Mouse (Mus musculus): ENCODE measurements around the gene Mxra8. TPM values are rescaled to one million over a fixed set of nuclear protein-coding genes. Genes with fewer than 3 reads are reported as not detected.

The Mxra8 gene
- polyA plus RNA-seq, 1 experiment from 2014 or later, result 50.7 TPM

DNA sequence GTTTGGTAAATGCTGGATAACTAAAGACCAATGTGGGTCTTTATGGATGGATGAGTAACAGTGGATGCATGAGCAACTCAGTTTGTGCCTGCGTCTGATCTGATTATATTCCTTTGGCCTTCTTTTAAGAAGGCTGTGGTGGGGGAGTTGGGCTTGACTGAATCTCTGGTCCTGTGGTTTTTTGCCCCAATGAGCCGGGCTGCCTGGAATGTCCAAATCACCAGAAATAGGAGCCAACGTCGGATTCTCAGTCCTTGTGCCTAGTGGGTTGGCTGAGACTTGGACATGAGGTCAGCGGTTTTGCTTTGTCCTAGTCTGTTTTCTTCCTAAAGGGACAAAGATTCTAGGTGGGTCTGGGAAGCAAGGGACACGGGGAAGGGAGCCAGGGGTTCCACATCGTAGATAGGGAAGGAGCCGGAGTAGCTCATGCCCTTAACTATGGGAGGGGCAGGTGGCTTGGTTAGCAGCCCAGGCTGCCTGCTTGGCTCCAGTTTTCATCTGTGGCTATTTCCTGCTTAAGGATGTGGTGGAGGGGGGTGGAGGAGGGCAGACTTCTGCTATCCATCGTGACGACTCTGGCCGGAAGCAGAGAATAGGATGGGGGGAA is 2.0 kb upstream of the Mxra8 start:
- 77% methylated on average over 11 of the region's 11 CpGs for WGBS
- Histone ChIP-seq H3K4me2 (replicated peaks) (no peak overlapping the region), H3K4me1 (peaks cover 46% of the 10 kb centered on the region)

DNA sequence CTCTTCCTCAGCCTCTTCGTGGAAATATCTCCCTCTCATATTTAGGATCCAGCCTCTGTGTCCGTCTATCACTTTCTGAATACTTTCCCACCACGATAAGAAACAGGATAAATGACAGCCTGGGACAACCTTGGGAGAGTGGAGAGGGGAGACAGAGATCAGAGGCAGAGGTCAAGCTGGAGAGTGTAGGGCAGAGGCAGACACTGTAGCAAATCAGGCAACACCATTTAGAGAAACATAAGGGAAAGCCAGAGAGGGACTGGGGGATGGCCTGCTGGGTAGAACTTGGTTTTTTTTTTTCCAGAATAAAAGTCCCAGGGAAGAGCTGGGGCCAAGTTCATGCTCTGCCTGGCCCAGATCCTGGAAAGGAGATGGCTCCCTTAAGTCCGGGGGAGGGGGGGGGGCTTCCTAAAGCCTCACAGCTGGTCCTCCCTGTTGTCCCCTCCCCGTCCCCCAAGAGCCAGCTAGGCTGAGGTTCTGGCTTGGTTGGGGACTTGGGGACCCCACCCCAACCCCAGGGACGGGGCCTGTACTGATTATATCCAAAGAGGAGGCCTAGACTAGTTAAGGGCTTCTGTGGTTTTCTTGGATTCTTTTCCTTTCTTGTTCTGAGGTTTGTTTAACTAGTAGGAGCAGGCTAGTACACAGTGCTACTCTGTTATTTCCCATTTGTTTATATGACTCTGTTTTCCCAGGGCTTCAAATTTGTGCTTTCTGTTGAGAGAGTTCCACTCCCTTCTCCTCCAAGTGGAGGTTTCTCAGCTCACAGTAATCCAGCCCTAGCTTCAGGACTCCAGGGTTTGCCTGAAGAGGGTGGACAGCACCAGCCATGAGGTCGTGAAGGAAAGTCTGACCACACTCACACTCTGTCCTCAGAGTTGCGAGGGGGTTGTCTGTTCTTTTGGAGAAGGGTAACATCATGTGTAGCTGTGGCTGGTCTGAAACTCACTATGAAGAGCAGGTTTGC is 1.0 kb upstream of the Mxra8 start:
- Histone ChIP-seq H3K9ac (no peak overlapping the region), H3K4me1 (peaks cover 37% of the 10 kb centered on the region), H3K27me3 (no peaks in the 10 kb centered on the region), H3K9me3 (no peaks in the 10 kb centered on the region), H3K4me2 (replicated peaks) (peak overlapping the region; percentile 94; the same call in 1 of the 2 replicates), H3K36me3 (peaks cover 12% of the 10 kb centered on the region), H3K4me3 (no peak overlapping the region), H3K27ac (peak overlapping the region; percentile 52)
- 49% methylated on average over 8 of the region's 8 CpGs for whole genome bisulfite sequencing
- ATAC-seq (ENCODE audit: insufficient number of reproducible peaks, insufficient read depth, low FRiP score, low TSS enrichment), result no peak

More for the DNA sequence above, 2.0 kb upstream of the Mxra8 start:
- Histone ChIP-seq H3K36me3 (peaks cover 3% of the 10 kb centered on the region), H3K9me3 (no peaks in the 10 kb centered on the region), H3K9ac (no peak overlapping the region), H3K4me3 (no peak overlapping the region), H3K27me3 (no peaks in the 10 kb centered on the region), H3K27ac (no peak overlapping the region)
- no peak for ATAC-seq (ENCODE audit: insufficient number of reproducible peaks, insufficient read depth, low FRiP score, low TSS enrichment)

DNA sequence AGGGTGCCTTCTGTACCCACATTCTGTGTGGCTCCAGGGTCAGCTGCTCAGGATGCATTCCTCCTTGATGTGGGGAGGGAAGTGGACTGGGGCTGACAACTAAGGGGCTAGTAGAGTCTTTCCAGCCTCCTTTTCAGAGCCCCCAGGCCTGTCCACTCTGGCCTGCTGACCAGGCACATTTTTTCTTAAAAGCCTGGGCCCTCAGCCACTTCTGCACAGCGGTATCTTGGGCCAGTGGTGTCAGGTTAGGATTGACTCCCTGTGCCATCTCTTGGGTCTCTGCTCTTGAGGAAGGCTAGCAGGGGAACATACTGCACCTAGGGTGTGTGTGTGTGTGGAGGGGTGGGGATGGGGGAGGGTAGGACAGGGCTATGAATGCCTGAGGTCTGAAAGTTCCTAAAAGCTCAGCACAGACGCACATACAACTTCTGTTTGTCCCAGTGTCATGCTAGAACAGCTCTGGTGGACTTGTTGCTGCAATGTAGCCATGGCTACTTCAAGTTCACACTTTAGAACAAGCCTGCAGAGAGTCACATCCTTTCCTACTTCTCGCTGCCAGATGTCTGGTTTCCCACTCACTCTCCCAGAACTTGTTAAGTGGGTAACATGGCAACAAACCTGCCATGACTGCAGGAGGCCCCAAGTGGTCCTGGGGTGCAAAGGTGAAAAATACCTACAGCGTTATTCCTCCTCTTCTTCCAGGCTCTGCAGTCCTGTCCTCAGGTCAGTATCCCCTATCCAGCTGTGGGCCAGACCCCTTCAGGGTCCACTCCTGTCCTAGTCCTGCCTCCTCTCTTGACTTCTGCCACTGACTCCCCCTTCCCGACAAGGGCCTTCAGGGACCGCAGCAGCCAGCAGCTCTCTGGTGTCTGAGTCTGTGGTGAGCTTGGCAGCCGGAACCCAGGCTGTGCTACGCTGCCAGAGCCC is 859 bp downstream of the Mxra8 start:
- H3K4me1 ChIP-seq, result peaks cover 28% of the 10 kb centered on the region
- H3K27ac ChIP-seq, result peak overlapping the region; percentile 52
- H3K4me2 ChIP-seq (replicated peaks), result peak overlapping the region; percentile 94
- H3K36me3 ChIP-seq, result peaks cover 15% of the 10 kb centered on the region
- H3K27me3 ChIP-seq, result no peaks in the 10 kb centered on the region
- H3K9me3 ChIP-seq, result no peaks in the 10 kb centered on the region
- ATAC-seq (ENCODE audit: insufficient number of reproducible peaks, insufficient read depth, low FRiP score, low TSS enrichment), result no peak
- peak overlapping the region; percentile 47 for H3K4me3 ChIP-seq
- WGBS, result 7% methylated on average over 8 of the region's 8 CpGs
- H3K9ac ChIP-seq, result peak overlapping the region; percentile 61

DNA sequence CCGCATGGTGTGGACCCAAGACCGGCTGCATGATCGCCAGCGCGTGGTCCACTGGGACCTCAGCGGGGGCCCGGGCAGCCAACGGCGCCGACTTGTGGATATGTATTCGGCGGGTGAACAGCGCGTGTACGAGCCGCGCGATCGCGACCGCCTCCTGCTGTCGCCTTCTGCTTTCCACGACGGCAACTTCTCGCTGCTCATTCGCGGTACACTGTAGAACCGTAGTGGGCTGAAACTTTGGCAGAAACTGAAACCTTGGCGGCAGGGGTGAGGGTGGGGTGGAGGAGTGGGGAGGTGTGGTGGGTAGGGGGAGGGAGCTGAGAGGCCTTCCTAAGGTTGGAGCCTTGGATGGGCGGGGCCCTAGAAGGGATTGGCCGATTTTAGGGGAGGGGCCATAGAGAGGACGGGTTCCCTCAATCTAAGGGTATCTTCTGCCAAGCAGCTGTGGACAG is 1.5 kb downstream of the Mxra8 start:
- Histone ChIP-seq H3K9ac (peak overlapping the region; percentile 61), H3K9me3 (no peaks in the 10 kb centered on the region), H3K4me3 (peak overlapping the region; percentile 47), H3K27ac (no peak overlapping the region), H3K27me3 (no peaks in the 10 kb centered on the region), H3K4me1 (peaks cover 28% of the 10 kb centered on the region), H3K36me3 (peaks cover 15% of the 10 kb centered on the region), H3K4me2 (replicated peaks) (peak overlapping the region; percentile 94)
- peak; percentile 62; the same call in 1 of the 2 replicates for ATAC-seq (ENCODE audit: insufficient number of reproducible peaks, insufficient read depth, low FRiP score, low TSS enrichment)
- under 1% methylated on average over 32 of the region's 32 CpGs for WGBS

DNA sequence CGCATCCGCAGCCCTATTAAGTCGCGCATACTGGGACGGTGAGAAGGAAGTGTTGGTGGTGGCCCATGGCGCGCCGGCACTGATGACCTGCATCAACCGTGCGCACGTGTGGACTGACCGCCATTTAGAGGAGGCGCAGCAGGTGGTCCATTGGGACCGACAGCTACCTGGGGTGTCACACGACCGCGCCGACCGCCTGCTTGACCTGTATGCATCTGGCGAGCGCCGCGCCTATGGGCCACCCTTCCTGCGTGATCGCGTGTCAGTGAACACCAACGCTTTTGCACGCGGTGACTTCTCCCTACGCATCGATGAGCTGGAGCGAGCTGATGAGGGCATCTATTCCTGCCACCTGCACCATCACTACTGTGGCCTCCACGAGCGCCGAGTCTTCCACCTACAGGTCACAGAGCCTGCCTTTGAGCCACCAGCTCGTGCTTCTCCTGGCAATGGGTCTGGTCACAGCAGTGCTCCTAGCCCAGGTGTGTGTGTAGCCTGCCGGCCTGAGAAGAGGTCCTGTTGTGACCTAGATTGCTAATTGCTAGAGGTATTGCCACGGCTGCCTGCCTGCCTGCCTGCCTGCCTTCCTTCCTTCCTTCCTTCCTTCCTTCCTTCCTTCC is 2.3 kb downstream of the Mxra8 start:
- H3K27ac ChIP-seq, result no peak overlapping the region
- no peak for ATAC-seq (ENCODE audit: insufficient number of reproducible peaks, insufficient read depth, low FRiP score, low TSS enrichment)
- H3K4me3 ChIP-seq, result peak overlapping the region; percentile 47
- peaks cover 15% of the 10 kb centered on the region for H3K36me3 ChIP-seq
- H3K4me1 ChIP-seq, result peaks cover 31% of the 10 kb centered on the region
- H3K27me3 ChIP-seq, result no peaks in the 10 kb centered on the region
- H3K9me3 ChIP-seq, result no peaks in the 10 kb centered on the region
- H3K4me2 ChIP-seq (replicated peaks), result peak overlapping the region; percentile 94
- 44% methylated on average over 38 of the region's 38 CpGs for WGBS
- H3K9ac ChIP-seq, result no peak overlapping the region

DNA sequence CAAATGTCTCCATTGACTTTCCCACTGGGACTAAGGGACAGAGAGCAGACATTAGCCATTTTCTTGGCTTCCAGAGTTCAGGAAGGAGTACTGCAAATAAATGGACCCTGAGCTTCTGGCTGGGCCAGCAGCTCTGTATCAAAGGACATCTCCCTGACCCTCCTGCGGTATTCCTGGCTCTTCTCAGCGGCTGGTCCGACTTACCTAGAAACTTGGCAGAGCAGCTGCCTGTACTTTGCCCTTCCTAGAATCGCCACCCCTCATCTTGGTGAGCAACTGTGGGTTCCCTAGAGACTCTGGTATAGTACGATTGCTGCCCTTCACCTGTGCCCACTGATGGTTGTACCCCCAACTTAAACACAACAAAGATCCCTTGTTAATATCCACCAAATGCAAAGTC is 3.8 kb downstream of the Mxra8 start:
- H3K4me3 ChIP-seq, result no peak overlapping the region
- no peaks in the 10 kb centered on the region for H3K27me3 ChIP-seq
- H3K9me3 ChIP-seq, result no peaks in the 10 kb centered on the region
- H3K9ac ChIP-seq, result no peak overlapping the region
- ATAC-seq (ENCODE audit: insufficient number of reproducible peaks, insufficient read depth, low FRiP score, low TSS enrichment), result no peak
- H3K4me2 ChIP-seq (replicated peaks), result no peak overlapping the region
- H3K4me1 ChIP-seq, result peaks cover 37% of the 10 kb centered on the region
- peaks cover 15% of the 10 kb centered on the region for H3K36me3 ChIP-seq
- WGBS, result 86% methylated on average over 5 of the region's 5 CpGs
- H3K27ac ChIP-seq, result no peak overlapping the region

DNA sequence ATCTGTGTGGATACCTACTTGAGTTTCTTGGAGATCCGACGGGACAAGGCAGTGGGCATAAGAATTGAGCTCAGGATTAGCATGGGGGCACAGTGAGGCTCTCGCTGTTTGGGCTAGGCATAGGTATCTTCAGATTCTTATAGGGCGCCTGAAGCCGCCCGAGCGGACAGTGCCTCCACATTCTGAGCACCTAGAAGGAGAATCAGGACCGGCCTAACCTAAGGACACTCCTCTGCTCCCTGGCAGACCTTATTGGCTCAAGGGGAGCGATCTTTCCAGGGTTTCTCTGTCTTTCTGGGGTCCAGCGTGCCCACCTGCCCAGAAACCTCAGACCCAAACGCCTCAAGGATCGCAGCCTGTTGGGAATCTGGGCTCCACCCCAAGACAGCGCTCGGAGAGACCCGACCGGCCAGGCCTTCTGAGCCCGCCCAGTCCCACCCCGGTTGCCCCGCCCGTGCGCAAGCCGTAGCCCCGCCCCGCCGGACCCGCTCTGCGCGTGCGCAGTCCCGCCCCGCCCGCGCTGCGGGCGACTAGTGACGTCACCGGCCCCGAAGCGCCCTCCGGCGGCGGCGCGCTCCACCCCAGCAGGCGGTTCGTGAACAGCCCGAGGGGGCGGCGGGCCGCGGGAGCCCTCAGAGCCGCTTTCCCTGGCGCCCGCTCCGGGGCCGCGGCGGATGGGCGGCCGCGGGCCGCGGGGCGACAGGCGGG is 7.5 kb downstream of the Mxra8 start, which contains the start of gene Dvl1:
Gene Dvl1, plus strand, starts transcription at position 532 of the 708 bp plus-strand sequence.
- 3% methylated on average over 58 of the region's 65 CpGs for WGBS
- H3K27ac ChIP-seq, result 0 out of 2 replicates have a peak within 1 kb of the TSS, but pooled peaks have one; percentile 3
- peak; percentile 87 for ATAC-seq (ENCODE audit: insufficient number of reproducible peaks, insufficient read depth, low FRiP score, low TSS enrichment)

DNA sequence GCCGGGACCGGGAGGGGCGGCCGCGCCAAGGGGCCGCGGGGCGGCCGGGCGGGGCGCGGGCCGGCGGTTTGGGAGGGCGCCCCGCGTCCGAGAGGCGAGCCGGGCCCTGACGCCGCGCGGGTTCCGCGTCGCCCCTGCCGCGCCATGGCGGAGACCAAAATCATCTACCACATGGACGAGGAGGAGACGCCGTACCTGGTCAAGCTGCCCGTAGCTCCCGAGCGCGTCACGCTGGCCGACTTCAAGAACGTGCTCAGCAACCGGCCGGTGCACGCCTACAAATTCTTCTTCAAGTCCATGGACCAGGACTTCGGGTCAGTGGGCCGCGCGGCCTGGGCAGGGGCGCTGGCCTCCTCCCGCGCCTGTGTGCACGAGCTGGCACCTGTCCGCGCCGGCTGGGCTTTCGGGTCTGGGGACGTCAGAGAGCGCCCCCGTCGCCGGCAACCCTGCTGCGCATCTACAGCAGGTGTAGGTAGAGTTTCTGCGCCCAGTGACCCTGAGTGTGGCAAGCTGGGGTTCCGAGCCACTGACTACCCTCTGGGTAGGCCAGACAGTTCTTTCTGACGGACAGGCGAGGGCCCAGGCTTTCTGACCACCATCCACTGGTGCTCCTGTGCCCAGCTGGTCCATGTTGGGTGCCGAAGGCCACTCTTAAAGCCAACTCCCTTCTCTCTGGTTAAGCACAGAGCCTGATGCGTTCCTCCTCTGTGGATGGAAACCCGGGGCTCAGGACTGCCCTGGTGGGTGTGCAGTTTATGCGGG is 8.3 kb downstream of the Mxra8 start:
- ATAC-seq (ENCODE audit: insufficient number of reproducible peaks, insufficient read depth, low FRiP score, low TSS enrichment), result peak; percentile 45; the same call in 1 of the 2 replicates
- Histone ChIP-seq H3K4me1 (peaks cover 24% of the 10 kb centered on the region), H3K27me3 (no peaks in the 10 kb centered on the region), H3K9me3 (no peaks in the 10 kb centered on the region), H3K27ac (no peak overlapping the region), H3K4me2 (replicated peaks) (peak overlapping the region; percentile 92), H3K9ac (peak overlapping the region; percentile 75), H3K4me3 (peak overlapping the region; percentile 78), H3K36me3 (peaks cover 10% of the 10 kb centered on the region)
- 1% methylated on average over 69 of the region's 69 CpGs for WGBS

More for the DNA sequence above, 7.5 kb downstream of the Mxra8 start, which contains the start of gene Dvl1:
- H3K9me3 ChIP-seq, result no peaks in the 10 kb centered on the region
- peak within 1 kb of the TSS; percentile 92 for H3K4me2 ChIP-seq (replicated peaks)
- no peaks in the 10 kb centered on the region for H3K27me3 ChIP-seq
- peaks cover 15% of the 10 kb centered on the region for H3K36me3 ChIP-seq
- H3K4me3 ChIP-seq, result peak within 1 kb of the TSS; percentile 78
- H3K9ac ChIP-seq, result peak within 1 kb of the TSS; percentile 75
- H3K4me1 ChIP-seq, result peaks cover 24% of the 10 kb centered on the region

DNA sequence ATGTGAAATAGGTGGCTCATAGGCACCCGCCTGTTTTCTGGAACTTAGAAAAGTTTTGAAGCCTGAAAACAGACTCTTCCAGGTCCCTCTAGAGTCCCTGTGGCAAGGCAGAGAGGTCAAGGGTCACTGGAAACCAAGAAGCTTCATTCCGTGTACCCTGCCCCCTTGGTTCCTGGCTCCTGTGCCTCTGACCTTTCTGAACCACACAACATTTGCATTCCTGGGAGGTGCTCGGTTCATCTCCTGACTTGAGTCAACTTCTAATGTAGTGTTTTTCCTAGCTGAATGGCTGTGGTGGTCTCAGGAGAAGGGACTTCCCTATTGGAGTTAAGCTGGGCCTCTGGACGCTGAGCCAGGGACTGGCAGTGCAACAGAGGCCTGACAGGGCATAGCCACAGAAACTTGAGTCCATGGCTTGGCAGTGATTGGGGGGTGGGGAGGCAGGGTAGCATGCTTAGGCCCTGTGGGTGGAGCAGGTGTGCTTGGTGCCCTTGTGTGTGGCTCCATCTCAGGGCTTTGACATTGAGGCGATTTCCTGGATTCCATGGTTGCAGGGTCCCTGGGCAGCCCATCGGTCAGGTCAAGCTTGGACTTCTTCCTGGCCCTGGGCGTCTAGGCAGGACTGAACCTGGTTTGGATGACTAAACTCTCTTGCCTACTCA is 9.1 kb downstream of the Mxra8 start:
- no peak overlapping the region for H3K27ac ChIP-seq
- WGBS, result 44% methylated on average over 7 of the region's 7 CpGs

More for the DNA sequence above, 9.1 kb downstream of the Mxra8 start:
- peak overlapping the region; percentile 92 for H3K4me2 ChIP-seq (replicated peaks)
- 0 out of 2 replicates have a peak, but pooled peaks cover 2% of the 10 kb centered on the region for H3K36me3 ChIP-seq
- H3K9ac ChIP-seq, result peak overlapping the region; percentile 75
- no peaks in the 10 kb centered on the region for H3K9me3 ChIP-seq
- ATAC-seq (ENCODE audit: insufficient number of reproducible peaks, insufficient read depth, low FRiP score, low TSS enrichment), result no peak
- H3K4me1 ChIP-seq, result peaks cover 24% of the 10 kb centered on the region
- H3K4me3 ChIP-seq, result peak overlapping the region; percentile 78
- H3K27me3 ChIP-seq, result no peaks in the 10 kb centered on the region
